Mouse (Mus musculus) CH12.LX (cell line): Measurements from ENCODE around the gene Rbm47. TPM values are rescaled to one million over a fixed set of nuclear protein-coding genes. Genes with fewer than 3 reads are reported as not detected.

ENCODE experiments used
- DNase-seq: peaks from one replicate; pipeline ENCODE4 v3.0.0-alpha.2; 2013; ENCODE audit errors: extremely low read depth
- H3K27ac ChIP-seq: 2 replicates; pipeline ENCODE4 v1.5.1; 2012; ENCODE audit warnings: low read depth, mild to moderate bottlenecking, control low read depth, moderate library complexity; ENCODE audit not compliant: insufficient read depth
- H3K27me3 ChIP-seq: replicated peaks from 2 replicates; pipeline ENCODE3; 2012; ENCODE audit warnings: inconsistent platforms
- H3K36me3 ChIP-seq, 2 experiments: replicated peaks in 1 of 2; 2 replicates each; pipeline versions ENCODE3 to v1.6.1; 2012; ENCODE audit warnings: inconsistent platforms in 1 of 2, low read length in 1 of 2, mild to moderate bottlenecking in 1 of 2, mixed read lengths in 1 of 2, moderate library complexity in 1 of 2; ENCODE audit not compliant: control insufficient read depth in 1 of 2, insufficient read depth in 1 of 2
- H3K4me1 ChIP-seq, 2 experiments: 2 replicates each; pipeline ENCODE4 v1.6.1; 2012; ENCODE audit warnings: inconsistent platforms in 1 of 2, moderate library complexity in 1 of 2; ENCODE audit not compliant: insufficient read depth in 2 of 2, control insufficient read depth in 1 of 2
- H3K4me2 ChIP-seq: 2 replicates; pipeline ENCODE4 v1.6.1; 2012; ENCODE audit warnings: low read depth, mild to moderate bottlenecking, control low read depth; ENCODE audit not compliant: poor library complexity, insufficient read depth, severe bottlenecking
- H3K4me3 ChIP-seq, 3 experiments: fragments of 150-350 bp in 1 of 3; sonication (generic) in 1 of 3; replicated peaks in 1 of 3; 2 replicates each; pipeline versions ENCODE3 to v1.5.1; 2011 to 2012; ENCODE audit warnings: low read depth in 2 of 3, low read length in 2 of 3, mild to moderate bottlenecking in 2 of 3, moderate library complexity in 2 of 3, control low read depth in 1 of 3, improper control_type of control experiment in 1 of 3, inconsistent platforms in 1 of 3, mixed read lengths in 1 of 3; ENCODE audit not compliant: poor library complexity in 1 of 3
- H3K79me2 ChIP-seq: replicated peaks from 2 replicates; pipeline ENCODE4 v1.6.1; 2012; ENCODE audit warnings: mild to moderate bottlenecking, moderate library complexity; ENCODE audit not compliant: control insufficient read depth, poor library complexity, insufficient read depth, severe bottlenecking; ENCODE audit errors: extremely low read depth
- H3K9ac ChIP-seq: 2 replicates; pipeline ENCODE4 v1.6.1; 2012; ENCODE audit warnings: low read depth, mild to moderate bottlenecking, control low read depth, moderate library complexity; ENCODE audit not compliant: insufficient read depth
- H3K9me3 ChIP-seq: replicated peaks from 2 replicates; pipeline ENCODE3; 2012; ENCODE audit warnings: low read length, inconsistent platforms, mixed read lengths
- BHLHE40 ChIP-seq: IDR thresholded peaks from 2 replicates; pipeline ENCODE4 v1.6.1; 2011; ENCODE audit warnings: mild to moderate bottlenecking, low read depth, low read length, improper control_type of control experiment
- CTCF ChIP-seq, 2 experiments: IDR thresholded peaks in 1 of 2; conservative IDR thresholded peaks in 1 of 2; 2 replicates each; pipeline ENCODE4 v1.5.1; 2011 to 2012; ENCODE audit warnings: low read depth in 2 of 2, low read length in 2 of 2, improper control_type of control experiment in 1 of 2, inconsistent platforms in 1 of 2, mild to moderate bottlenecking in 1 of 2, moderate library complexity in 1 of 2
- E2F4 ChIP-seq: IDR thresholded peaks from 2 replicates; pipeline ENCODE4 v1.6.1; 2011; ENCODE audit warnings: low read depth, low read length, improper control_type of control experiment; ENCODE audit not compliant: insufficient replicate concordance
- ELF1 ChIP-seq: IDR thresholded peaks from 2 replicates; pipeline ENCODE4 v1.6.1; 2014; ENCODE audit warnings: low read depth, mild to moderate bottlenecking, inconsistent platforms, low read length, improper control_type of control experiment
- HCFC1 ChIP-seq: IDR thresholded peaks from 2 replicates; pipeline ENCODE4 v1.6.1; 2012; ENCODE audit warnings: low read depth, mild to moderate bottlenecking, inconsistent platforms, low read length, improper control_type of control experiment
- JUN ChIP-seq: IDR thresholded peaks from 2 replicates; pipeline ENCODE4 v1.6.1; 2011; ENCODE audit warnings: low read depth, mild to moderate bottlenecking, low read length, improper control_type of control experiment, moderate library complexity; ENCODE audit not compliant: insufficient read depth
- MAFK ChIP-seq: IDR thresholded peaks from 2 replicates; pipeline ENCODE4 v1.6.1; 2011; ENCODE audit warnings: low read length, improper control_type of control experiment; ENCODE audit not compliant: insufficient replicate concordance
- MAZ ChIP-seq: IDR thresholded peaks from 2 replicates; pipeline ENCODE4 v1.6.1; 2012; ENCODE audit warnings: low read depth, mild to moderate bottlenecking, inconsistent platforms, low read length, improper control_type of control experiment, moderate library complexity
- MEF2A ChIP-seq: IDR thresholded peaks from 2 replicates; pipeline ENCODE4 v1.6.1; 2014; ENCODE audit warnings: low read depth, mild to moderate bottlenecking, inconsistent platforms, low read length, improper control_type of control experiment, borderline replicate concordance
- MXI1 ChIP-seq: IDR thresholded peaks from 2 replicates; pipeline ENCODE4 v1.6.1; 2011; ENCODE audit warnings: mild to moderate bottlenecking, low read depth, low read length, improper control_type of control experiment
- NRF1 ChIP-seq: IDR thresholded peaks from 2 replicates; pipeline ENCODE4 v1.6.1; 2014; ENCODE audit warnings: low read depth, mild to moderate bottlenecking, inconsistent platforms, low read length, improper control_type of control experiment, moderate library complexity
- POLR2AphosphoS2 ChIP-seq: IDR thresholded peaks from 2 replicates; pipeline ENCODE4 v1.6.1; 2011; ENCODE audit warnings: low read depth, low read length, improper control_type of control experiment
- RCOR1 ChIP-seq: conservative IDR thresholded peaks from 2 replicates; pipeline ENCODE4 v1.6.1; 2012; ENCODE audit warnings: low read depth, mild to moderate bottlenecking, inconsistent platforms, low read length, improper control_type of control experiment
- UBTF ChIP-seq: IDR thresholded peaks from 2 replicates; pipeline ENCODE4 v1.6.1; 2012; ENCODE audit warnings: low read depth, mild to moderate bottlenecking, inconsistent platforms, low read length, improper control_type of control experiment, moderate library complexity
- ZC3H11A ChIP-seq: IDR thresholded peaks from 2 replicates; pipeline ENCODE4 v1.6.1; 2012; ENCODE audit warnings: low read depth, mild to moderate bottlenecking, inconsistent platforms, low read length, improper control_type of control experiment
- ZKSCAN1 ChIP-seq: IDR thresholded peaks from 2 replicates; pipeline ENCODE4 v1.6.1; 2012; ENCODE audit warnings: low read depth, inconsistent platforms, low read length, improper control_type of control experiment, borderline replicate concordance
- ZNF384 ChIP-seq: IDR thresholded peaks from 2 replicates; pipeline ENCODE4 v1.6.1; 2012; ENCODE audit warnings: low read depth, low read length, improper control_type of control experiment, inconsistent platforms
- dilution Hi-C: fragments of 300-500 bp; cut with MboI; formaldehyde crosslinking; loops from 2 replicates; pipeline ENCODE4 v1.14.3; 2020; ENCODE audit warnings: low sequenced_read_pairs; ENCODE audit not compliant: extremely low pct_unique_long_range_greater_than_20kb, extremely low pct_ligation_motif_present
- in situ Hi-C: fragments of 300-500 bp; cut with MboI; formaldehyde crosslinking; loops from 3 replicates; pipeline ENCODE4 v1.14.3; 2019; ENCODE audit warnings: low sequenced_read_pairs, low pct_ligation_motif_present, low pct_unique_long_range_greater_than_20kb, mixed read lengths
- polyA plus RNA-seq: library from polyadenylated mRNA; unstranded; fragments of >175 nt; gene quantifications from 2 replicates; pipeline ENCODE4 v1.2.1, GENCODE M21; 2012; ENCODE audit warnings: low read depth; ENCODE audit not compliant: insufficient read length
- total RNA-seq, 2 experiments: library from RNA; depleted of rRNA; stranded (reverse); fragments of 300-350 nt in 1 of 2; fragments of >200 nt in 1 of 2; gene quantifications; 2 replicates each; pipeline ENCODE4 v1.2.3; 2012 to 2014

Rbm47 gene
- total and polyA plus RNA-seq, 3 experiments = 0.08 to 9.2 (median 1.1) TPM

GRCm38 (mm10) chr5:66067219-66067618 is 105.7 kb downstream of the Rbm47 start (continued):
- no peak for TF ChIP-seq ZC3H11A
- TF ChIP-seq POLR2AphosphoS2 = no peak
- no peak for TF ChIP-seq CTCF (conservative IDR thresholded peaks at IDR 0.05 in 1 of 2, IDR thresholded peaks at IDR 0.05 in 1 of 2; ENCODE audit: low read depth in 2 of 2, low read length in 2 of 2)

GRCm38 (mm10) chr5:66062930-66063220 is 110.0 kb downstream of the Rbm47 start:
- Histone ChIP-seq H3K27ac (no peak overlapping the region), H3K36me3 (no peaks in the 10 kb centered on the region), H3K4me1 (peaks cover 28 to 31% of the 10 kb centered on the region in 2 experiments), H3K9me3 (no peaks in the 10 kb centered on the region), H3K4me2 (no peak overlapping the region), H3K27me3 (no peaks in the 10 kb centered on the region), H3K79me2 (peaks cover 38% of the 10 kb centered on the region), H3K4me3 (no peak overlapping the region), H3K9ac (no peak overlapping the region)
- dilution Hi-C loops (no loop called here), in situ Hi-C loops (no loop called here)
- no peak for DNase-seq
- TF ChIP-seq RCOR1 (no peak), BHLHE40 (no peak), MEF2A (no peak), MAFK (no peak), ZC3H11A (no peak), NRF1 (no peak), ELF1 (no peak), MXI1 (no peak), ZNF384 (no peak), POLR2AphosphoS2 (no peak), HCFC1 (no peak), MAZ (no peak), ZKSCAN1 (no peak), E2F4 (no peak), UBTF (no peak), JUN (no peak)
